Mouse (Mus musculus) limb, embryonic 10.5 days (tissue): Measurements from ENCODE around the gene Golt1a. TPM values are rescaled to one million over a fixed set of nuclear protein-coding genes. Genes with fewer than 3 reads are reported as not detected.
A peak's percentile ranks its signal among the peaks of the same experiment; 100 is the strongest.

Experiments used
- DNase-seq: peaks from one replicate; pipeline ENCODE4 v3.0.0-alpha.2; 2017; ENCODE audit warnings: low spot score
- H3K27ac ChIP-seq: fragments of 300-500 bp; sonication (generic); 2 replicates; pipeline ENCODE4 v1.5.1; 2016; ENCODE audit warnings: mild to moderate bottlenecking
- H3K27me3 ChIP-seq: fragments of 300-500 bp; sonication (generic); 2 replicates; pipeline ENCODE4 v1.6.1; 2016; ENCODE audit warnings: low read depth, mild to moderate bottlenecking; ENCODE audit not compliant: poor library complexity, severe bottlenecking
- H3K36me3 ChIP-seq: fragments of 300-500 bp; sonication (generic); 2 replicates; pipeline ENCODE4 v1.6.1; 2016; ENCODE audit warnings: mild to moderate bottlenecking, moderate library complexity
- H3K4me1 ChIP-seq: fragments of 300-500 bp; sonication (generic); 2 replicates; pipeline ENCODE4 v1.6.1; 2016
- H3K4me3 ChIP-seq: fragments of 300-500 bp; sonication (generic); 2 replicates; pipeline ENCODE4 v1.5.1; 2016; ENCODE audit warnings: mild to moderate bottlenecking, moderate library complexity
- H3K9me3 ChIP-seq: fragments of 300-500 bp; sonication (generic); replicated peaks from 2 replicates; pipeline ENCODE4 v1.6.1; 2016; ENCODE audit warnings: mild to moderate bottlenecking
- WGBS: fragments of 180-500 bp; shearing (Covaris S2); methylation state at CpG from one replicate; pipeline ENCODE4 v1.1.7; 2016; 5-methylcytosine and 5-hydroxymethylcytosine counted together
- polyA plus RNA-seq: library from polyadenylated mRNA; unstranded; fragments of >200 nt; fragmentation: Nextera tagmentation; extraction: Ambion mirVana; gene quantifications from 2 replicates; pipeline ENCODE4 v1.2.1, GENCODE M21; 2016

The Golt1a gene
- not detected in 2 replicates for polyA plus RNA-seq

GRCm38 (mm10) chr1:133309652-133310267 lies at the start of gene Golt1a:
Gene Golt1a, plus strand, starts transcription at chr1:133309800.
- H3K4me3 ChIP-seq = no peak within 1 kb of the TSS
- DNase-seq = no peak
- no peak within 1 kb of the TSS for H3K27ac ChIP-seq
- peaks cover 12% of the 10 kb centered on the region for H3K4me1 ChIP-seq
- 56% methylated on average over 14 of the region's 14 CpGs for WGBS
- H3K36me3 ChIP-seq = no peaks in the 10 kb centered on the region
- no peaks in the 10 kb centered on the region for H3K9me3 ChIP-seq
- peaks cover 14% of the 10 kb centered on the region for H3K27me3 ChIP-seq

DNA sequence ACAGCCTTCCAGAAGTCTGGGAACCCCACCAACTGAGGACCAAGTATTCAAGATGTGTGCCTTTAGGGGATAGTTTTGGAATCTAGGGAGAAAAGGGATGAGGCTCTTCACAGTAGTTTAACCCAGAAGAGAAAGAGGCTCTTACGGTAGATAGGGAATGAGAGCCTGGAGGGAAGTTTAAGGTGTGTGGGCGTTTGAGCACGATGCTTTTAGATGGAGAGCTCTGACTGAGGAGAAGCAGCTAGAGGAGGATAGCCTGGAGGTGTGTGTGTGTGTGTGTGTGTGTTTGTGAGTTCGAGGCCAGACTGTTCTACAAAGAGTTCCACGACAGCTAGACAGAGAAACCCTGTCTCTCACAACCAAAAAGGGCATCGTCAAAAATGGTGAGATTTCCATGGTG lies 47.0 kb upstream of the Golt1a start:
- no peak overlapping the region for H3K27ac ChIP-seq
- no peaks in the 10 kb centered on the region for H3K36me3 ChIP-seq
- peaks cover 17% of the 10 kb centered on the region; the same call in 1 of the 2 replicates for H3K27me3 ChIP-seq
- DNase-seq = no peak
- no peaks in the 10 kb centered on the region for H3K9me3 ChIP-seq
- H3K4me1 ChIP-seq = peaks cover 27% of the 10 kb centered on the region
- WGBS = 94% methylated on average over 6 of the region's 6 CpGs
- no peak overlapping the region for H3K4me3 ChIP-seq

DNA sequence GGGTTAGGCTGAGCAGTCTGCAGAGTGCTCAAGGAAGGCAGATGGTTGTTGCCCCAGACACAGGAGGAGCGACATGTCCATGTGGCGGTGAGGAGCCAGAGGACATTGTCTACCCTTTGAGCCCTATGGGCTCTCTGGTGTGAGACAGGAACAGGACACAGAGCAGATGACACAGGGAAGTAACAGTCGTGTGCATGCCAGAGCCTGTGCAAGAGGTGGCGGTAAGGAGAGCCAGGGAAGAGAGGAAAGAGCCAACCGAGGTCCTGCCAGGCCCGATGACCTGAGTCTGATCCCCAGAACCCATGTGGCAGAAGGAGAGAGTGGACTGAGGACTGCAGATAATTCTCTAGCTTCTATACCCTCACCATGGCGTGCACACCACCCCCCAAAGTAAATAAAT lies 46.5 kb upstream of the Golt1a start:
- H3K36me3 ChIP-seq = no peaks in the 10 kb centered on the region
- no peaks in the 10 kb centered on the region for H3K9me3 ChIP-seq
- 91% methylated on average over 7 of the region's 7 CpGs for WGBS

DNA sequence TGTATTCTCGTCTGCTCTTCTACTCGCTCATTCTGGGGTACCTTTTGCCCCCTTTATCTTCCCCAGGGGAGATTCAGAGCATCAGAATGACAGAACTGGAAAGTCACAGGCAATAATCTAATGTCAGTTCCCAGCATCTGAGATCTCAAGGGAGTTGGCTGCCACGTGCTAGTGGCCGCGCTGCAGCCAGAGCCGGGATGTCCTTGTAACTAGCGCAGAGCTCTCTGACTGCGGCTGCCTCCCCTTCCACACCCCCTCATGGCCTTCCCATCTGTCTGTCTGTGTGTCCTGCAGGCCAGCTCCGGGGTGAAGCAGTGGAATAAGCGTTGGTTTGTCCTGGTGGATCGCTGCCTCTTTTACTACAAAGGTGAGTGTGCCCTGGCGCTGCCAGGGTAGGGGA lies 45.2 kb upstream of the Golt1a start:
- Histone ChIP-seq H3K27ac (no peak overlapping the region), H3K36me3 (no peaks in the 10 kb centered on the region), H3K9me3 (no peaks in the 10 kb centered on the region), H3K4me3 (no peak overlapping the region), H3K4me1 (peaks cover 27% of the 10 kb centered on the region), H3K27me3 (peaks cover 17% of the 10 kb centered on the region; the same call in 1 of the 2 replicates)
- WGBS = 81% methylated on average over 12 of the region's 12 CpGs
- DNase-seq = no peak

More for the DNA sequence above, 46.5 kb upstream of the Golt1a start:
- DNase-seq = no peak
- Histone ChIP-seq H3K4me3 (no peak overlapping the region), H3K4me1 (peaks cover 30% of the 10 kb centered on the region), H3K27ac (no peak overlapping the region), H3K27me3 (peaks cover 17% of the 10 kb centered on the region; the same call in 1 of the 2 replicates)

DNA sequence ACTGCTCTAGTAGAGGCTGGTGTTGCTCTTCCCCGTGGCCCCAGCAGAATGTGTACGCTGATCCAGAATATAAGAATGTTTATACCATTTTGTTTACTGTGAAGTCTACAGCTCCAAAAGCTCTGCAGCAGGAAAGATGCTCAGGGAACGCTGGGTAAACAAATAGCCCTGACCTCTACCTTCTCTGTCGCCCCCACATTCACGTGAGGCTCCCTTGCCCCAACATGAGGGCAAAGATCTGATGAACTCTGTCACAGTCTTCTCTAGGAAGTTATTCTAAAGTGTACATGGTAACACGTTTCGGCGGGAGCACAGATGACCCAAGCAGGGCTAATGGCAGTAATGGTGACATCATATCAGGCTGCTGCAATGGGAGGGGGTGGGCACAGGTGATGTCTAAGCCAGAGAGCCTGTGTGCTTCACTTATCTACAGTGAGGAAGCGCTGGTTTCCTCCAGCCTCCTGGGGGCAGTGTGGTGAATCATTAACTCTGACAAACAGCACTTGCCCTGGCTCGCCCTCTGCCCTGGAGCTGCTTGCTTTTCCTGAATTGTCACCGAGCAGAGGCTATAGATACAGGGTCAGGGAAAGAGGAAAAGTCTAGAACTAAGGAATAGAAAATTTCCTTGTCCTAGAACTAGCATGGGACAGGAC lies 44.4 kb upstream of the Golt1a start:
- DNase-seq = no peak
- WGBS = 67% methylated on average over 11 of the region's 11 CpGs
- Histone ChIP-seq H3K4me1 (peaks cover 31% of the 10 kb centered on the region), H3K36me3 (no peaks in the 10 kb centered on the region), H3K9me3 (no peaks in the 10 kb centered on the region), H3K27me3 (peaks cover 9% of the 10 kb centered on the region; the same call in 1 of the 2 replicates), H3K4me3 (no peak overlapping the region), H3K27ac (no peak overlapping the region)

- peaks cover 9% of the 10 kb centered on the region; the same call in 1 of the 2 replicates for H3K27me3 ChIP-seq
- H3K4me1 ChIP-seq = peaks cover 22% of the 10 kb centered on the region
- no peak overlapping the region for H3K27ac ChIP-seq
- H3K9me3 ChIP-seq = no peaks in the 10 kb centered on the region
- no peaks in the 10 kb centered on the region for H3K36me3 ChIP-seq
- no peak overlapping the region for H3K4me3 ChIP-seq
- DNase-seq = no peak
- 75% methylated on average over 3 of the region's 3 CpGs for WGBS
Observed at GRCm38 (mm10) chr1:133267094-133267493, 42.5 kb upstream of the Golt1a start.

DNA sequence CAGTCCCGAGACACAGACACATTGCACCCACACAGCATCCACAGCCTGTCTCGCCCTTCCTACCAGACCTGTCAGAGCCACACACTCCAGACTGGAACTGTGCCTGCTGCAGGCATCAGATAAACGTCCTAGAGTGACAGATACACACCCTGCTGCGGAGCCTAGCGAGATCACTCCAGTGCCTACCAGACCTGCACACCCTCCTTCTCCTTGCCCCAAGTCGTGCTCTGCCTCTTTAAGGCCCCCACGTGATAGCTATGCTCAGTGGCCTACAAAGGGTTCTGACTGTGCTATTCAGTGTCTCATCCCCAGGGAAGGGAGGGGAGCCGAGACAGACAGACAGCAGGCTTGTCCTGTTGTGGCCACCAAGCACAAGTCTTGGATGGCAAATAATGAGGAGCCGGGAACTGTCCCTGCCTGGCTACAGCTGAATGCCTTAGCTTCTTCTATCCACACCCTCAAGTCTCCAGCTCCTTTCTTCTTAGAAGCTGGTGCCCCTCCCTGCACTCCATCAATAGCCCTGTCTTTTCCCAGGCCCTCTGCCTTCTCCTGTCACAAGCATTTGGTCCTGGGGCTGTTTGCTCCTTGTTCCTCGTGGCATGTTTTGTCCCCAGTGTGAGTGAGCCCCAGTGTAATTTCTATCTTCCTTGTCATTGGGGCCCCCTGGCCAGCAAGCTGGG lies 41.6 kb upstream of the Golt1a start:
- Histone ChIP-seq H3K27ac (0 out of 2 replicates have a peak overlapping the region, but pooled peaks have one; percentile 20), H3K36me3 (no peaks in the 10 kb centered on the region), H3K4me1 (peaks cover 22% of the 10 kb centered on the region), H3K27me3 (peaks cover 9% of the 10 kb centered on the region; the same call in 1 of the 2 replicates), H3K4me3 (no peak overlapping the region), H3K9me3 (no peaks in the 10 kb centered on the region)
- 28% methylated on average over 10 of the region's 10 CpGs for WGBS
- no peak for DNase-seq

GRCm38 (mm10) chr1:133268503-133268902 lies 41.1 kb upstream of the Golt1a start:
- WGBS = 64% methylated on average over 3 of the region's 3 CpGs
- DNase-seq = no peak
- H3K27ac ChIP-seq = no peak overlapping the region

GRCm38 (mm10) chr1:133270336-133270735 lies 39.3 kb upstream of the Golt1a start:
- DNase-seq = no peak
- Histone ChIP-seq H3K36me3 (no peaks in the 10 kb centered on the region), H3K27ac (no peak overlapping the region), H3K9me3 (no peaks in the 10 kb centered on the region), H3K4me1 (peaks cover 15% of the 10 kb centered on the region), H3K4me3 (no peak overlapping the region), H3K27me3 (peaks cover 11% of the 10 kb centered on the region)
- 65% methylated on average over 6 of the region's 6 CpGs for WGBS

More at GRCm38 (mm10) chr1:133268503-133268902, 41.1 kb upstream of the Golt1a start:
- Histone ChIP-seq H3K4me1 (peaks cover 22% of the 10 kb centered on the region), H3K9me3 (no peaks in the 10 kb centered on the region), H3K36me3 (no peaks in the 10 kb centered on the region), H3K4me3 (no peak overlapping the region), H3K27me3 (peaks cover 9% of the 10 kb centered on the region; the same call in 1 of the 2 replicates)

- Histone ChIP-seq H3K4me3 (no peak overlapping the region), H3K36me3 (no peaks in the 10 kb centered on the region), H3K4me1 (peaks cover 10% of the 10 kb centered on the region), H3K9me3 (no peaks in the 10 kb centered on the region), H3K27ac (no peak overlapping the region), H3K27me3 (peaks cover 15% of the 10 kb centered on the region)
- no peak for DNase-seq
- WGBS = 86% methylated on average over 19 of the region's 19 CpGs
Observed at GRCm38 (mm10) chr1:133274163-133274562, 35.4 kb upstream of the Golt1a start.

DNA sequence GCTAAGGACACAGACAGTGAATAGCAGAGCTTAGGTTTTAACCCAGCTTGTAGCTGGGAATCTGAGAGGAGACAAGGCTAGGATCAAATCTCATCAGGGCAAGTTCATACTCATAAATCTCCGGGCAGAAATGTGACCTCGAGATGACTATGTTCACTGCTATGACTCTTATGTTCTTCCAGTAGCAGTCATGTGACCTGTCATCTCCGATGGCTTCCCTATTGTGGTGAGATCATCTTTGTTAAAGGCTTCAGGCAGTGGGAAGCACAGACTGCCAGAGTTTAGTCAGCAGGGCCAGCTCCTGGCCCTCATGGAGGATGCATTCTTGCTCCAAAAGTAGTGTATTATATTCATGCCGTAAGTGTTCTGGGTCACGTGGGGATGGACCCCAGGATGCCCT lies 32.6 kb upstream of the Golt1a start:
- DNase-seq = no peak
- no peak overlapping the region for H3K27ac ChIP-seq
- peaks cover 5% of the 10 kb centered on the region; the same call in 1 of the 2 replicates for H3K4me1 ChIP-seq
- no peak overlapping the region for H3K4me3 ChIP-seq
- no peaks in the 10 kb centered on the region for H3K36me3 ChIP-seq
- peaks cover 27% of the 10 kb centered on the region for H3K27me3 ChIP-seq
- 90% methylated on average over 5 of the region's 5 CpGs for WGBS
- H3K9me3 ChIP-seq = no peaks in the 10 kb centered on the region

- Histone ChIP-seq H3K27ac (no peak overlapping the region), H3K9me3 (no peaks in the 10 kb centered on the region), H3K36me3 (no peaks in the 10 kb centered on the region), H3K4me1 (peaks cover 5% of the 10 kb centered on the region; the same call in 1 of the 2 replicates), H3K27me3 (peaks cover 33% of the 10 kb centered on the region), H3K4me3 (no peak overlapping the region)
- no peak for DNase-seq
- WGBS = 77% methylated on average over 6 of the region's 6 CpGs
Observed at GRCm38 (mm10) chr1:133278539-133278938, 31.1 kb upstream of the Golt1a start.
